Mouse (Mus musculus): ENCODE data around the gene 9330182L06Rik. TPM values are rescaled to one million over a fixed set of nuclear protein-coding genes. Genes with fewer than 3 reads are reported as not detected.

9330182L06Rik gene
- polyA plus RNA-seq (2012; rRNA removed), result 0.98 and 1.1 TPM in 2 replicates

GRCm38 (mm10) chr5:9265586-9266279, at the start of gene 9330182L06Rik:
Gene 9330182L06Rik (plus strand): TSS chr5:9266118.

Other genes starting within 250 kb of the 9330182L06Rik start
- 12.2 and 19.1 TPM in 2 replicates for gene Tmem243, start 165.4 kb upstream of the 9330182L06Rik start, polyA plus RNA-seq (2012; rRNA removed)
- 6.0 and 9.6 TPM in 2 replicates for gene Dmtf1, start 104.3 kb upstream of the 9330182L06Rik start, polyA plus RNA-seq (2012; rRNA removed)

Data from ovary, adult 2 months (tissue).